Mouse (Mus musculus): ENCODE results near the gene 2410002F23Rik. TPM values are rescaled to one million over a fixed set of nuclear protein-coding genes. Genes with fewer than 3 reads are reported as not detected.

2410002F23Rik gene
- polyA plus RNA-seq, 1 experiment from 2014 or later = 172 TPM

- Histone ChIP-seq H3K27ac (replicated peaks) (no peak overlapping the region), H3K4me3 (no peak overlapping the region), H3K36me3 (no peaks in the 10 kb centered on the region), H3K9me3 (replicated peaks) (no peaks in the 10 kb centered on the region), H3K27me3 (ENCODE audit: low read depth, poor library complexity, severe bottlenecking) (peaks cover 44% of the 10 kb centered on the region), H3K4me1 (peaks cover 7% of the 10 kb centered on the region; the same call in 1 of the 2 replicates)
- WGBS = 76% methylated on average over 2 of the region's 2 CpGs
- no peak for DNase-seq (ENCODE audit: low spot score)
Measured at GRCm38 (mm10) chr7:44269397-44269796, 22.9 kb downstream of the 2410002F23Rik start.

DNA sequence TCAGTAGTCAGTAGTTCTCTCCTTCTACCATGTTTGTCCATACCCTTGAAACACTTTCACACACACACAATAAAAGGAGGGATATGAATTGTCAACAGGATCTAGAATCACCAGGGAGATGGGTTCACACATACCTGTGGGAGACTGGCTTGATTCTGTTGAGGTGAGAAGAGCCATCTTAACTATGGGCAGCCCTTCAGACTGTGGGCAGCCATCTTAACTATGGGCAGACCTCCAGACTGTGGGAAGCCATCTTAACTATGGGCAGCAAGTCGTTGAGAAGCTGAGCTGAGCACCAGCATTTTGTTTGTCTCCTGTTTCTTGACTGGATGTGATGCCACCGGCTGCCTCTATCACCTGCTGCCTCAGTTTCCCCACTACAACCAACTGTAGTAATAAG lies 24.8 kb downstream of the 2410002F23Rik start:
- peaks cover 38% of the 10 kb centered on the region for H3K27me3 ChIP-seq (ENCODE audit: low read depth, poor library complexity, severe bottlenecking)
- no peaks in the 10 kb centered on the region; the same call in 1 of the 2 replicates for H3K9me3 ChIP-seq (replicated peaks)

GRCm38 (mm10) chr7:44272546-44272945 lies 26.0 kb downstream of the 2410002F23Rik start:
- WGBS = 94% methylated on average over 7 of the region's 7 CpGs
- no peak for DNase-seq (ENCODE audit: low spot score)
- peaks cover 38% of the 10 kb centered on the region for H3K27me3 ChIP-seq (ENCODE audit: low read depth, poor library complexity, severe bottlenecking)

More for the DNA sequence above, 24.8 kb downstream of the 2410002F23Rik start:
- Histone ChIP-seq H3K27ac (replicated peaks) (no peak overlapping the region), H3K4me1 (peaks cover 7% of the 10 kb centered on the region; the same call in 1 of the 2 replicates), H3K36me3 (no peaks in the 10 kb centered on the region), H3K4me3 (no peak overlapping the region)
- no peak for DNase-seq (ENCODE audit: low spot score)
- 68% methylated on average over 2 of the region's 2 CpGs for WGBS

GRCm38 (mm10) chr7:44273446-44273845 lies 26.9 kb downstream of the 2410002F23Rik start:
- Histone ChIP-seq H3K27ac (replicated peaks) (no peak overlapping the region), H3K4me1 (peaks cover 7% of the 10 kb centered on the region; the same call in 1 of the 2 replicates), H3K36me3 (no peaks in the 10 kb centered on the region), H3K9me3 (replicated peaks) (no peaks in the 10 kb centered on the region; the same call in 1 of the 2 replicates), H3K27me3 (ENCODE audit: low read depth, poor library complexity, severe bottlenecking) (peaks cover 33% of the 10 kb centered on the region), H3K4me3 (no peak overlapping the region)
- 64% methylated on average over 7 of the region's 7 CpGs for WGBS
- no peak for DNase-seq (ENCODE audit: low spot score)

More at GRCm38 (mm10) chr7:44272546-44272945, 26.0 kb downstream of the 2410002F23Rik start:
- Histone ChIP-seq H3K27ac (replicated peaks) (no peak overlapping the region), H3K4me1 (peaks cover 7% of the 10 kb centered on the region; the same call in 1 of the 2 replicates), H3K9me3 (replicated peaks) (no peaks in the 10 kb centered on the region; the same call in 1 of the 2 replicates), H3K36me3 (no peaks in the 10 kb centered on the region), H3K4me3 (no peak overlapping the region)

GRCm38 (mm10) chr7:44274096-44274495 lies 27.6 kb downstream of the 2410002F23Rik start:
- Histone ChIP-seq H3K27ac (replicated peaks) (no peak overlapping the region), H3K9me3 (replicated peaks) (no peaks in the 10 kb centered on the region; the same call in 1 of the 2 replicates), H3K4me1 (peaks cover 7% of the 10 kb centered on the region; the same call in 1 of the 2 replicates), H3K27me3 (ENCODE audit: low read depth, poor library complexity, severe bottlenecking) (peaks cover 27% of the 10 kb centered on the region), H3K36me3 (no peaks in the 10 kb centered on the region), H3K4me3 (no peak overlapping the region)
- 49% methylated on average over 11 of the region's 11 CpGs for WGBS
- DNase-seq (ENCODE audit: low spot score) = no peak

DNA sequence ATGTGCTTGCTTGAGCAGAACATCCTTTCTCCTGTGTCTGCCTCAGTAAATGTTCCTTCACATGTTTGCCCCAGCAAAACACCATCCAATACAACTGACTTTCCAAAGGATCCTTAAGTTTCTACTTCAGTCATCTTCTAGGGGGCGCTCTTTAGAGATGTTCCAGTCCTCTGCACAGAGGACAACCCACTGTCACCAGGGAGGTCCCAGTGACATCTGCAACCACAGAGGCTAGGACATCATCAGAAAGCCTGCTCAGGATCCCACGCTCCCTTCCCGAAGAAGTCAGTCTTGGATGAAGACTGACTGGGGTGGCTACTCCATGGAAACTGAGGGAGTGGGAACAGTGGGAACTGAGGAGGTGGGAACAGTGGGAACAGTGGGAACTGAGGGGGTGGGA lies 29.0 kb downstream of the 2410002F23Rik start:
- DNase-seq (ENCODE audit: low spot score) = no peak
- no peaks in the 10 kb centered on the region for H3K36me3 ChIP-seq
- WGBS = 76% methylated on average over 3 of the region's 3 CpGs

DNA sequence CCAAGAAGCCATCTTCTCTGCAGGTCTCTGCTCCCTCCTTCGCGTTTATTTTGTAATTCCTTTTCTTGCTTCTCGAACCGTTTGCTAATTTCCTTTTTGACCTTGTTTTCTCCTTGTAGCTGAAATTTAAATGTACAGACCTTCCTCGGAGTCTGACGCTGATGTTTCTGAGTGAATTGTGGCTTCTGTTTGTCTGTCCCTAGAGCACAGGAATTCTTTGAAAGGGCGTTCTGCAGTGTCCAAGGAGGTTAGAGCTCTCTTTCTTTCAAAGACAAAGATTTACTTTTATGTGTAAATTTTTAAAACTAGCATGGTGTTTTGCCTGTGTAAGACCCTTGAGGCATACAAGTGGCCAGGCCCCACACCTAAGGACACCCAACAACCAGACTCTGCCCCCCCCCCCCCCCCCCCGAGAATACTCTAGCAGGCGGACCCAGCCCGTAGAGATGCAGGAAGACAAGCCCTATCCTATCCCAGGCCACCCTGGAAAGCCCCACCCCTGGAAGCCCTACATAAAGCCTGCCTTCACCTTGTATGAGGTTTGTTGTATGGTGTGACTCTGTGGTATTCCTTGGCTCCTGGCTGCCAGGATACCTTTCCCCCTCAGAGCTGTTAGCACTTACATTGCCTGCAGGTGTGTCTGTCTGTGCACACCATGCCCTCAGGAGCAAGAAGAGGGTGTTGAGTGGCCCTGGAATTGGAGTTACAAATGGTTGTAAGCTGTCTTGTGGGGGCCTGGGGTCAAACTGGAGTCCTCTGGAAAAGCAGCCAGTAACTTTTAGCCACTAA lies 30.1 kb downstream of the 2410002F23Rik start:
- 75% methylated on average over 10 of the region's 10 CpGs for WGBS
- Histone ChIP-seq H3K4me3 (no peak overlapping the region), H3K9me3 (replicated peaks) (no peaks in the 10 kb centered on the region; the same call in 1 of the 2 replicates), H3K27ac (replicated peaks) (no peak overlapping the region), H3K27me3 (ENCODE audit: low read depth, poor library complexity, severe bottlenecking) (peaks cover 24% of the 10 kb centered on the region), H3K4me1 (peaks cover 9% of the 10 kb centered on the region), H3K36me3 (no peaks in the 10 kb centered on the region)
- DNase-seq (ENCODE audit: low spot score) = no peak

More for the DNA sequence above, 29.0 kb downstream of the 2410002F23Rik start:
- H3K4me3 ChIP-seq = no peak overlapping the region
- H3K9me3 ChIP-seq (replicated peaks) = no peaks in the 10 kb centered on the region; the same call in 1 of the 2 replicates
- peaks cover 24% of the 10 kb centered on the region for H3K27me3 ChIP-seq (ENCODE audit: low read depth, poor library complexity, severe bottlenecking)
- peaks cover 7% of the 10 kb centered on the region; the same call in 1 of the 2 replicates for H3K4me1 ChIP-seq
- no peak overlapping the region for H3K27ac ChIP-seq (replicated peaks)

DNA sequence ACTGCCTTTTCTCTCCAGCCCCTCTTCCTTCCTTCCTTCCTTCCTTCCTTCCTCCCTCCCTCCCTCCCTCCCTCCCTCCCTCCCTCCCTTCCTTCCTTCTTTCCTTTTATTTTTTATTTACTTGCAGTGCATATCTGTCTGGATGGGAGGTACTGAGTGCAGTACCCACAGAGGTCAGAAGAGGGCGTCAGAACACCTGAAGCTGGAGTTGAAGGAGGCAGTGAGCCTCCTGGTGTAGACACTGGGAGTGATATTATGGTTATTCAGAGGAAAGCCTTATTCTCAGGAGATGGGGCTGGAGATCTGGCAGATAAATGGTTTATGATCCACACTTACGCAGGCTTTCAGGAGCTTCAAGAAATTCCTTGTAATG lies 30.7 kb downstream of the 2410002F23Rik start:
- no peak for DNase-seq (ENCODE audit: low spot score)
- Histone ChIP-seq H3K27ac (replicated peaks) (no peak overlapping the region), H3K27me3 (ENCODE audit: low read depth, poor library complexity, severe bottlenecking) (peaks cover 24% of the 10 kb centered on the region), H3K4me1 (peaks cover 11% of the 10 kb centered on the region), H3K36me3 (no peaks in the 10 kb centered on the region), H3K9me3 (replicated peaks) (no peaks in the 10 kb centered on the region; the same call in 1 of the 2 replicates), H3K4me3 (no peak overlapping the region)
- WGBS = 51% methylated on average over 2 of the region's 2 CpGs

- Histone ChIP-seq H3K27ac (replicated peaks) (no peak overlapping the region), H3K4me3 (no peak overlapping the region)
- 80% methylated on average over 1 of the region's 1 CpGs for WGBS
Measured at GRCm38 (mm10) chr7:44280959-44281358, 34.4 kb downstream of the 2410002F23Rik start.

GRCm38 (mm10) chr7:44281586-44281985 lies 35.1 kb downstream of the 2410002F23Rik start:
- Histone ChIP-seq H3K9me3 (replicated peaks) (no peaks in the 10 kb centered on the region; the same call in 1 of the 2 replicates), H3K27me3 (ENCODE audit: low read depth, poor library complexity, severe bottlenecking) (0 out of 2 replicates have a peak, but pooled peaks cover 8% of the 10 kb centered on the region), H3K36me3 (no peaks in the 10 kb centered on the region), H3K4me3 (no peak overlapping the region), H3K27ac (replicated peaks) (no peak overlapping the region), H3K4me1 (peaks cover 5% of the 10 kb centered on the region; the same call in 1 of the 2 replicates)
- 83% methylated on average over 7 of the region's 7 CpGs for WGBS
- DNase-seq (ENCODE audit: low spot score) = no peak

More at GRCm38 (mm10) chr7:44280959-44281358, 34.4 kb downstream of the 2410002F23Rik start:
- Histone ChIP-seq H3K9me3 (replicated peaks) (no peaks in the 10 kb centered on the region; the same call in 1 of the 2 replicates), H3K36me3 (no peaks in the 10 kb centered on the region), H3K4me1 (peaks cover 5% of the 10 kb centered on the region; the same call in 1 of the 2 replicates), H3K27me3 (ENCODE audit: low read depth, poor library complexity, severe bottlenecking) (0 out of 2 replicates have a peak, but pooled peaks cover 8% of the 10 kb centered on the region)
- DNase-seq (ENCODE audit: low spot score) = no peak

GRCm38 (mm10) chr7:44287760-44288159 lies 41.2 kb downstream of the 2410002F23Rik start:
- Histone ChIP-seq H3K4me3 (no peak overlapping the region), H3K9me3 (replicated peaks) (peaks cover 8% of the 10 kb centered on the region), H3K27me3 (ENCODE audit: low read depth, poor library complexity, severe bottlenecking) (0 out of 2 replicates have a peak, but pooled peaks cover 8% of the 10 kb centered on the region), H3K36me3 (no peaks in the 10 kb centered on the region), H3K27ac (replicated peaks) (no peak overlapping the region), H3K4me1 (peaks cover 8% of the 10 kb centered on the region; the same call in 1 of the 2 replicates)
- 67% methylated on average over 7 of the region's 7 CpGs for WGBS
- peak; percentile 30 for DNase-seq (ENCODE audit: low spot score)

GRCm38 (mm10) chr7:44290986-44291385 lies 44.5 kb downstream of the 2410002F23Rik start:
- Histone ChIP-seq H3K9me3 (replicated peaks) (peaks cover 8% of the 10 kb centered on the region), H3K4me3 (no peak overlapping the region), H3K4me1 (peaks cover 8% of the 10 kb centered on the region; the same call in 1 of the 2 replicates), H3K27ac (replicated peaks) (no peak overlapping the region), H3K27me3 (ENCODE audit: low read depth, poor library complexity, severe bottlenecking) (no peaks in the 10 kb centered on the region), H3K36me3 (no peaks in the 10 kb centered on the region)
- 77% methylated on average over 4 of the region's 4 CpGs for WGBS
- no peak for DNase-seq (ENCODE audit: low spot score)

GRCm38 (mm10) chr7:44291418-44291817 lies 44.9 kb downstream of the 2410002F23Rik start:
- no peaks in the 10 kb centered on the region for H3K27me3 ChIP-seq (ENCODE audit: low read depth, poor library complexity, severe bottlenecking)
- no peak overlapping the region for H3K4me3 ChIP-seq
- no peak overlapping the region for H3K27ac ChIP-seq (replicated peaks)
- H3K4me1 ChIP-seq = peaks cover 8% of the 10 kb centered on the region; the same call in 1 of the 2 replicates
- peaks cover 8% of the 10 kb centered on the region for H3K9me3 ChIP-seq (replicated peaks)
- WGBS = 55% methylated on average over 4 of the region's 4 CpGs
- H3K36me3 ChIP-seq = no peaks in the 10 kb centered on the region
- no peak for DNase-seq (ENCODE audit: low spot score)

All from midbrain, embryonic 10.5 days (tissue).